Mouse (Mus musculus) lung, adult 2 months (tissue): Measurements from ENCODE around the gene Rpl10. TPM values are rescaled to one million over a fixed set of nuclear protein-coding genes. Genes with fewer than 3 reads are reported as not detected.

Experiments used
- DNase-seq: peaks from one replicate; pipeline ENCODE4 v3.0.0; 2022
- H3K4me1 ChIP-seq: fragments of 200-500 bp; 2 replicates; pipeline ENCODE4 v1.6.1; 2011; ENCODE audit warnings: low read length; ENCODE audit not compliant: control insufficient read depth, insufficient read depth
- H3K4me3 ChIP-seq: fragments of 200-500 bp; replicated peaks from 2 replicates; pipeline ENCODE3; 2011; ENCODE audit warnings: low read depth, mild to moderate bottlenecking, control low read depth, low read length; ENCODE audit errors: extremely low read depth
- CTCF ChIP-seq: fragments of 200-500 bp; IDR thresholded peaks from 2 replicates; pipeline ENCODE4 v1.5.1; 2011; ENCODE audit warnings: mild to moderate bottlenecking, low read length, control low read depth; ENCODE audit not compliant: insufficient read depth
- POLR2A ChIP-seq: fragments of 200-500 bp; IDR thresholded peaks from 2 replicates; pipeline ENCODE4 v1.6.1; 2011; ENCODE audit warnings: low read depth, mild to moderate bottlenecking, control low read depth, low read length, borderline replicate concordance; ENCODE audit errors: extremely low read depth
- WGBS: fragments of 180-500 bp; shearing (Covaris S2); methylation state at CpG from one replicate; pipeline ENCODE4 v1.1.7; 2018; 5-methylcytosine and 5-hydroxymethylcytosine counted together
- polyA plus RNA-seq: library from polyadenylated mRNA; depleted of rRNA; stranded (reverse); fragments of >200 nt; gene quantifications from 2 replicates; pipeline ENCODE4 v1.2.3, GENCODE M21; 2012; rRNA removed

Gene Rpl10
- polyA plus RNA-seq, 1 experiment: 1,289 TPM

GRCm38 (mm10) chrX:74298348-74298747 is 27.7 kb downstream of the Rpl10 start:
- no peak overlapping the region for H3K4me3 ChIP-seq
- TF ChIP-seq POLR2A (no peak), CTCF (no peak)
- WGBS: 68% methylated on average over 1 of the region's 1 CpGs

GRCm38 (mm10) chrX:74299721-74300120 is 29.1 kb downstream of the Rpl10 start:
- H3K4me1 ChIP-seq: no peaks in the 10 kb centered on the region; the same call in 1 of the 2 replicates
- no peak for TF ChIP-seq CTCF
- TF ChIP-seq POLR2A: no peak
- no peak overlapping the region for H3K4me3 ChIP-seq
- 68% methylated on average over 3 of the region's 3 CpGs for WGBS
- no peak for DNase-seq

More at GRCm38 (mm10) chrX:74298348-74298747, 27.7 kb downstream of the Rpl10 start:
- DNase-seq: no peak
- no peaks in the 10 kb centered on the region; the same call in 1 of the 2 replicates for H3K4me1 ChIP-seq

- WGBS: 22% methylated on average over 39 of the region's 41 CpGs
- peak within 1 kb of the TSS; percentile 99 for H3K4me3 ChIP-seq
- DNase-seq: peak; percentile 76
- TF ChIP-seq POLR2A (peak; percentile 97), CTCF (no peak)
- no peaks in the 10 kb centered on the region for H3K4me1 ChIP-seq
Observed at GRCm38 (mm10) chrX:74304867-74305700, 34.5 kb downstream of the Rpl10 start, which contains the start of gene Gdi1. TSS of gene Gdi1 (plus strand) at chrX:74304998.

GRCm38 (mm10) chrX:74312540-74313464 is 42.2 kb downstream of the Rpl10 start, which contains the start of gene Fam50a:
TSS of gene Fam50a (plus strand) at chrX:74313033.
- no peaks in the 10 kb centered on the region; the same call in 1 of the 2 replicates for H3K4me1 ChIP-seq
- H3K4me3 ChIP-seq: peak within 1 kb of the TSS; percentile 93
- 29% methylated on average over 59 of the region's 59 CpGs for WGBS
- peak; percentile 79; the same call in 1 of the 2 replicates for TF ChIP-seq POLR2A
- no peak for TF ChIP-seq CTCF
- peak; percentile 81 for DNase-seq

Other genes with a start within 250 kb of the Rpl10 start
- gene Irak1, start 246.9 kb upstream of the Rpl10 start, polyA plus RNA-seq: 152 and 177 TPM in 2 replicates
- not detected in 2 replicates for gene Opn1mw, start 143.3 kb upstream of the Rpl10 start, polyA plus RNA-seq
- 6.8 and 7.4 TPM in 2 replicates for gene Mecp2, start 135.4 kb upstream of the Rpl10 start, polyA plus RNA-seq
- gene Tex28, start 103.0 kb upstream of the Rpl10 start, polyA plus RNA-seq: not detected in 2 replicates
- not detected in 2 replicates for gene Tktl1, start 93.6 kb upstream of the Rpl10 start, polyA plus RNA-seq
- gene Flna, start 21.0 kb upstream of the Rpl10 start, polyA plus RNA-seq: 579 and 648 TPM in 2 replicates
- 63.1 and 63.9 TPM in 2 replicates for gene Emd, start 16.1 kb upstream of the Rpl10 start, polyA plus RNA-seq
- gene Taz, start 11.1 kb downstream of the Rpl10 start, polyA plus RNA-seq: 99.6 and 108 TPM in 2 replicates
- gene Dnase1l1, start 11.5 kb downstream of the Rpl10 start, polyA plus RNA-seq: 26.1 and 38.3 TPM in 2 replicates
- 413 and 452 TPM in 2 replicates for gene Atp6ap1, start 26.3 kb downstream of the Rpl10 start, polyA plus RNA-seq
- gene Gdi1, start 34.2 kb downstream of the Rpl10 start, polyA plus RNA-seq: 143 and 212 TPM in 2 replicates
- 11.1 and 12.9 TPM in 2 replicates for gene Fam50a, start 42.2 kb downstream of the Rpl10 start, polyA plus RNA-seq
- 12.9 and 14.5 TPM in 2 replicates for gene Plxna3, start 58.3 kb downstream of the Rpl10 start, polyA plus RNA-seq
- gene Lage3, start 82.8 kb downstream of the Rpl10 start, polyA plus RNA-seq: 31.8 and 42.1 TPM in 2 replicates
- 25.6 and 32.0 TPM in 2 replicates for gene Ubl4a, start 102.4 kb downstream of the Rpl10 start, polyA plus RNA-seq
- 20.3 and 23.5 TPM in 2 replicates for gene Slc10a3, start 102.5 kb downstream of the Rpl10 start, polyA plus RNA-seq
- 50.9 and 53.3 TPM in 2 replicates for gene Fam3a, start 122.5 kb downstream of the Rpl10 start, polyA plus RNA-seq
- 15.2 and 20.2 TPM in 2 replicates for gene Ikbkg, start 122.5 kb downstream of the Rpl10 start, polyA plus RNA-seq
- gene G6pdx, start 158.4 kb downstream of the Rpl10 start, polyA plus RNA-seq: 26.4 and 49.2 TPM in 2 replicates
- not detected in 2 replicates for gene Gm6880, start 210.6 kb downstream of the Rpl10 start, polyA plus RNA-seq